Mouse (Mus musculus) neural tube, embryonic 10.5 days (tissue): ENCODE results near the gene Ltbp3.

Source experiments
- DNase-seq: peaks from one replicate; pipeline ENCODE4 v3.0.0-alpha.2; 2017; ENCODE audit warnings: low spot score; ENCODE audit errors: extremely low spot score

Gene Ltbp3

DNA sequence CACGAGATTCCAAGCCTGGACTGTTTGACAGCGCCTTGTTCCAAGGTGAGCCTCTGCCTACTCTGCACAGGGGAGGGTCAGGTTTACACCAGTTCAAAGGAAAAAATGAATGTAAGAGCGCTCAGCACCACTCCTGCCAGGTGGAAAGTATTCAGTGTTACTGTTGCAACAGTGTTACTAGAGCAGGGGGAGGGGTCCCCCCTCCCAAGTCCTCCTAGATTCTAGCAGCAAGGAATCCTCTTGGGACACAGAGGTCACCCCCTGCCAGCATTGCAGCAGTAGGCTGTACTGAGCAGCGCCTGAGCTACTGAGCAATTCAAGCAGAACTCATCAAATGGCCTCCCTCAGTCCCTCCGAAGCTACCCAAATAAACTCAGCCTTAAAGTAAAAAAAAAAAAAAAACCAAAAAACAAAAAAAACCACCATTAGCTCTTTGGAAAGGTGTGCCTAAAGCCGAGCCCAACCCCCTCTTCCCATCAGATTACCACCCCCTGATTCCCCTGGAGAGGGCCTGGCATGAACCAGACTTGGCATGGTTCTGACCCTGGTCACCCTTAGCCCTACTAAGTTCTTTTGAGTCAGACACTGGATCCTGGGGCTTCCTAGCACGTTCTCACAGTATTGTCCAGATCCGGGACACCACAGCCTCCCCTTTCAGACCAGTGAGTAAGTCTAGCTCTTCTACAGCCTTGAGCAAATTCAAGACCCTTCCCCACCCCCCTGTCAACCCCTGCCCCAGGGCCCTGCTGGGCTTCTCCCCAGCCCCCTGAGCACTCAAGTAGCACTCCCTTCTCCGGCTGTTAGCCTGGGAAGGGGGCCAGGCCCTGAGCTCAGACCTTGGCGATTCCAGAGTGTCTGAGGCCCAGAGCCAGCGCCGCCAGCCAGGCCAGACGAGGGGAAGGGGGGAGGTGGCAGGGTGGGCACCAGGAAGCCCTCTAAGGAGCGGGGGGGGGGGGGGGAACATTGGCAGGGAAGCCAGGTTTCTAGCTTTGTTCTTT lies at the start of gene Ltbp3:
Gene Ltbp3 (plus strand): TSS at position 585 of the 998 bp plus-strand sequence.
- DNase-seq, result peak; percentile 40

DNA sequence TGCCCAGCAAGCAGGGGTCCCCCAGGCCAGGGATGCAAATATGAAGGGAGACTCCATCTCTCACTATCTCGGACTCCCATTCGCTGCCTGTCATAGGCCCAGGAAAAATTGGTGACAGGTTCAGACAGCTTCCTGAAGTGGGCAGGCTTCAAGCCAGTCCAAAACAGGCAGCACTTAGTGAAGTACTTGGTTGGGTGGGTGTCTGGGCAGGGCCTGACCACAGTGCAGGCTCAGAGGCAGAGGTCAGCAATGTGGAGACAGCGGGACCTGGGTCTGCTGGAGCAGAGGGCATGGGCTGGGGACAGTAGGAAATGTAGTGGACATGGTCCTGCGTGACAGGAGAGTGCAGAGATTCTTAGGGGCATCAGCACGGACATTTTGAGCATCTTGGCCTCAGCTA lies 49.1 kb upstream of the Ltbp3 start:
- no peak for DNase-seq

DNA sequence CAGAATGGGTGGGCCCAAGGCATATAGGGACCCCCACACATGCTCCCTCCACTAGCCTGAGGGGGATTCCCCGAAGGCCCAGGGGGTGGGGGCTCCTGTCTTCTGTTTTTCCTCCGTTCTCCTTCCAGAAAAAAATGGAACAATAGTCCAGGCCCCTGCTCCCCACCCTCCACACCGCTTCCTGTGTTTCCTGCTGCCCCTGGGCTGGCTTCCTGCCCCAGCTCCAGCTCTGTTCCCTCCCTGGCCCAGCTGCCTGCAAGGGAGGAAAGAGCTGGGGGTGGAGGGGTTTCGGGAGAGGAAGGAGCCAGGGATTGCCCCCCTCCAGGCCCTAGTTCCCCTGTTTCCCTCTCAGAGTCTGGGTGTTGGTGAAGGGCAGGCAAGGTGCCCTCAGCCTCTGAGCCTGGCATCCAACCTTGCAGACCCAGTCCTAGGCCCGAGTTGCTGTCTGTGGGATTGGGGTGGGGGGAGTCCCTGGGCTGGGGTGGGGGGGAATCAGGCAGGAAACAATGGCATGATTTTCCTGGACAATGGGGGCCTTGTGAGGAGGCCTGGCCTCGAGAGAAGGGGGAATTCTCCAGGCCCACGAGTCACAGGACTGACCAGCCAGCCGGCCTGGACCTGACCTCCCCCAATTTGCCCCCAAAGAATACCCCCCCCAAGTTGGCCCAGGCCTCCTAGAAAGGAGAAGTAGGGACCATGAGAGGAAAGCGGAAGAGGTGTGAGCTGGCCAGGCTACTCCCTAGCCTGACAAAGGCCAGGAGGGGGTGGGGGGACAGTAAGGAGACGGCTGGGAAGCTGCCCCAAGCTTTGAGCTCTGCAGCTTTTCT lies 48.4 kb upstream of the Ltbp3 start:
- DNase-seq, result no peak

DNA sequence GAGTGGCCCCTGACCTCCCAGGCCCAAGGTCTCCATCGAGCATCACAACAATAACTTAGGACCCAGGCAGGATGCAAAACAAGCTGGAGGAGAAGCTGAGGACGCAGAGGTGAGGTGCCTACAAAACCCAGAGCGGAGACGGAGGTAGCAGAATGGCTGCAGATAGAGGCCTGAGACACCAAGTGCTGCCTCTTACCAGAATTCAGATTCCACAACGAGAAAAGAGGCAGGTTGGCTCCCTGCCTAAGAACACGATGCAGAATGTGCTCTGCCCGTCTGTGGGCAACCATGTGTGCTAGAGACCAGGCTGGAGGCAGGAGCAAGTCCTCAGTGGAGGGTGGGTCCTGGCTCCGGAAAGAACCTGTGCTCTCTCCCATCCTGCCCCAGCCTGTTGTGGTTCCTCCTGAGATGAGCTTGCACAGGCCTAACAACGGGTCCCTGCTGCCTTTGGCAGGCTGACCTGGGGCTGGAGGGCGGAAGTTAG lies 47.7 kb upstream of the Ltbp3 start:
- DNase-seq, result no peak

DNA sequence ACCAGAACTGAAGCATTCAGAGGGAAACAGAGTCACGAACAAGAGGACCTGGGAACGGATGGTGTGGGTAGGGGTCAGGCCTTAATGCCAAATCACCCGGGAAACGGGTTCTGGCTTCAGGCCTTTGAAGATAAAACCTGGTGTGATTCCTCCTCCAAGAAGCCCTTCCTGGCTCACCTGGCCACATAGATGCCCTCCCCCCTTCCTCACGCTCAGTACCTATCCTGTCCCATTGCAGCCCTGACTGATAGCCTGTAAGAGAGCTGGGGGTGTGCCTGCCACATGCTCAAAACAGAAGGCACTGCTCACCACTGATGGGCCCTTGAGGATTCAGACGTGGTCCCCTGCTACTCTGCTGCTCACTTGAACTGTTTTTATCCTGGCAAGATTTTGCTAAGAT lies 46.9 kb upstream of the Ltbp3 start:
- DNase-seq, result no peak

DNA sequence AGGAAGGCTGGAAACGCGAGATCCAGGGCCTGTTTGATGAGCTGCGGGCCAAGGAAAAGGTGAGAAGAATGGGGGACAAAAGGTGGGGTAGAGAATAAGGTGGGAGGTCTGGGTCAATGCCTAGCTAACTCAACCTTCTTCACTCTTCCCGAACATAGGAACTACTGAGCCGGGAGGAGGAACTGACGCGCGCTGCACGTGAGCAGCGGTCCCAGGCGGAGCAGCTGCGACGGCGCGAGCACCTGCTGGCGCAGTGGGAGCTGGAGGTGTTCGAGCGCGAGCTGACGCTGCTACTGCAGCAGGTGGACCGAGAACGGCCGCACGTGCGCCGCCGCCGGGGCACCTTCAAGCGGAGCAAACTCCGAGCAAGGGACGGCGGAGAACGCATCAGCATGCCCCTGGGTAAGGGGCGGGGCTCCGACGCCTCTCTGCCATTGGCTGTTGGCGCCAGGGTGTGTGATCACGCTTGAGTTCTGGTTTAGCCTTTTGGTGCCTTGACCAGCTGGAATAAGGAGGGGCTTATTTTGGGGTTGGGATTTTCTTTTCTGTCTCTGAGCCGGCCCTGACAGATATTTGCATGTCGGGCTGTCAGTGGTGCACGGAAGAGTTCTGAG lies 44.7 kb upstream of the Ltbp3 start:
- DNase-seq, result peak; percentile 55

DNA sequence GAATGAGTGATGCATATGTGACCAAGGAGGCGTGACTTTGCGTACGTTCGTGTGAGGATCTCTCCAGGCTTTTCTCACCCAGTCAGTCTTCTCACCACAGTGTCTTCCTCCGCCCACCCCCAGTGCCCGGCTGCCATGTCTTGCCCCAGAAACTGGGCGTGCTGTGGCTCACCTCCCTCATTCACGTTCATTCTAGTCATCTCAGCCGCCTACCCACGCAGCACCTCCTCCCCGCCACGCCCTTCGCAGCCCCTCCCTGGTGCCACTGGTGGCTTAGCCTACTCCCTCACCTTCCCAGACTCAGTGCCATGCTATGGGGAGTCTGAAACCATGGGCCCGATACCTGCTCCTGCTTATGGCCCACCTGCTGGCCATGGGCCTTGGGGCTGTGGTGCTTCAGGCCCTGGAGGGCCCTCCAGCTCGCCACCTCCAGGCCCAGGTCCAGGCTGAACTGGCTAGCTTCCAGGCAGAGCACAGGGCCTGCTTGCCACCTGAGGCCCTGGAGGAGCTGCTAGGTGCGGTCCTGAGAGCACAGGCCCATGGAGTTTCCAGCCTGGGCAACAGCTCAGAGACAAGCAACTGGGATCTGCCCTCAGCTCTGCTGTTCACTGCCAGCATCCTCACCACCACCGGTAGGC lies 36.4 kb upstream of the Ltbp3 start, which contains the start of gene Kcnk7:
Gene Kcnk7 (plus strand): TSS at position 205 of the 638 bp plus-strand sequence.
- DNase-seq, result no peak

DNA sequence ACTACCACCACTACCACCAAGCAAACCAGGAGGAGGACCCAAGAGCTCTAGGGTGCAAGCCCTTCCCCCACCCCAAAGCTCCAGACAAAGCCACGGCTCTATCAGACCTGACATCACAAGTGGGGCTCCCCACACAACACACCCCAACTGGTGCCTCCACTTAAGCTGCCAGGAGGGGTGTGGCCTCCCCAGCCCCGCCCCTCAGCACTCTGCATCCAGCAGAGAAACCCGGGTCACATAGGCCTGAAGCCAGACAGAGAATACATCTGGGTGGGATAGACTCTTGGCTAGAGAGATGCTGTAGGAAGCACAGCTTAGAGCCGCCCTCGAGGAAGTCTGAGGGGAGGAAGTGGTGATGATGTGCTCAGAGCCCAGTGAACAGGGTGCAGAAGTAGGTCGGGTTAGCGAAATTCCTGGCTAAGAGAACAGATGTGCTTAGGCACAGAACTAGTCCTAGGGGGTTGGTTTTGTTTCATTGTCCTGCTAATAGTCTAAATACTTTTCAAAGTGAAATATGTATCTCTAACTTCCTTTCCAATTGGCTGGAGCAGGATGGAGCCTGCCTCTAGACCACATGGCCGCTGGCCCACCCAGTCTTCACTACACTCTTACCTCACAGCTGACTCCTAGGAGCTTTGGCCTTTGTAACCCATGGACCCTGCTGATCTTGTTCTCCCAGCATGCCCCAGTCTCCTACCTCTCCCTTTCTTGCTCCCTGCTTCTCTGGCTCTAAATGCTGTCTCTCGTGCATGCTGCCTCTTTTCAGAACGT lies 35.7 kb upstream of the Ltbp3 start:
- DNase-seq, result no peak

DNA sequence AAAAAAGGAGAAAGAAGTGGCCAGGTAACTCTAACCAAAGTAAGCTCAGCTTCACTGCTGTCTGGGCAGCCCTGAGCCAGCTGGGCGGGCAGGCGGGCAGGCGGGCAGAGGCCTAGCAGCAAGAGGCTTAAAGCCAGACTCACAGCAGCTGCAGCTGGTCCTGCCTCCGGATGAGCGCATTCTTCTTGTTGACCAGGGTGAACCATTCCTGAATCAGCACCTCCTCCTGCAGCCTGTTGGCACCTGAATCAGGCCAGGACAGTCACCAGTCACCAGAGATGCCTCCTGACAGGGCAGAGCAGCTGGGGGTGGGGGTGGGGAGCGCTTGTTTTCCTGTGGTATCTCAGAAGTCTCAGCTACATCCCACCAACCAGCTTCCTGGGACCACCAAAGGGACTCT lies 30.6 kb upstream of the Ltbp3 start:
- DNase-seq, result no peak

DNA sequence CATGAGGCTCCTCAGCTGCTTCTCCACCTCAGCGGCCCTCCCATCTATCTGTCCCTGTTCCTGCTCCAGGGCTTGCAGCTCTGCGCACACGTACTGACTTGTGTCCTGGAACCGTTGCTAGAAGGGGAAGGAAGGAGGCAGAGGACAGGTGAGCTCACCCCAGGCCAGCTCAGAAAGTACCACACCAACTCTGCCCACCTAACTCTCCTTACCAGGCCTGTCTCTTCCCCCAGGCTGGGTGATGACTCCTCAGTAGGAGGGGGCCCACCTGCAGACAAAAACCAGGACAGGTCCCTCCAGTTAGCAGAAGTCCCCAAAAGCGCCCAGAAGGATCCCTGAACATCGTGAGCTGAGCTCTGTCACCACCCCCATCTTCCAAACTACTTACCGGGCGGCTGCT lies 30.1 kb upstream of the Ltbp3 start:
- DNase-seq, result no peak

DNA sequence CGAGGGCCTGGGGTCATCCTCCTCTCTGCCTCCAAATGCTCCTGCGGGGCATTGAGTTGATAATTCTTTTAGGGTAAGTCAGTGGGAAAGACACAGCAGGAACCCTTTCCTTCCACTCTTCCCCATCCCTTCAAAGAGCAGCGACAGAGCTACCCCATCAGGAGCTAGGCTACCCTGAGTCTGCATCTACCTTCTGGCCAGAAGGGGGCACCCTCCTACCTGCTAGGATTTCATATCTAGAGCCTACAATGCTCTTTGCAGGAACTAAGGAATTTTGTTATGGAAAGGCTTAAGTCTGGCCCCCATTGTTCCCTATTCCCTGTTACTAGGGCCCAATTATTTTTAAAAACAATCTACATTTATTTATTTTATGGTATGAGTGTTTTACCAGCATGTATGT lies 29.5 kb upstream of the Ltbp3 start:
- peak; percentile 53 for DNase-seq

DNA sequence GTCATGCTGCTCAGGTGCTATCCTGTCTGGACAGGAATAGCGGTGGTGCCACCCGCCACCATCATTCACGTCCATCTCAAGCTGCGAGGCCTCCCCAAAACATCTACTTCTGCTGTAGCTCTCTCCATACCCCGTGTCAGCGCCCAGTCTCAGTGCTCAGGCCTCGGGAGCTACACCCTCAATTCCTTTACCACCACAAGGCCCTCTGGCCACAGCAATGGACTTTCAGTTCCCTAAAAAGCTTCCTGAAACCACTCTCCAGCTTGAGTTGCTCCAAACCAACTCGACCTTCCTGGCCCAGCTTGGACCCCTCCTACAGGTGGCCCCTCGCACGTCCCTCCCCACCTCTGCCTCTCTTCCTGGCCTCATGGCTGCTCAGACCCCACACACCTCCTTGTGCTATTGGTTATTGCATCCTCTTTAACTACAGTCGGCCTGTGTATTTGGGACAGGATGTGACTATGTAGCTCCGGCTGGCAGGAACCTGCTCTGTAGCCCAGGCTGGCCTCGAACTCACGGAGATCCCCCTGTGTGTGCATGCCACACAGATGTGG lies 28.7 kb upstream of the Ltbp3 start:
- DNase-seq, result no peak

DNA sequence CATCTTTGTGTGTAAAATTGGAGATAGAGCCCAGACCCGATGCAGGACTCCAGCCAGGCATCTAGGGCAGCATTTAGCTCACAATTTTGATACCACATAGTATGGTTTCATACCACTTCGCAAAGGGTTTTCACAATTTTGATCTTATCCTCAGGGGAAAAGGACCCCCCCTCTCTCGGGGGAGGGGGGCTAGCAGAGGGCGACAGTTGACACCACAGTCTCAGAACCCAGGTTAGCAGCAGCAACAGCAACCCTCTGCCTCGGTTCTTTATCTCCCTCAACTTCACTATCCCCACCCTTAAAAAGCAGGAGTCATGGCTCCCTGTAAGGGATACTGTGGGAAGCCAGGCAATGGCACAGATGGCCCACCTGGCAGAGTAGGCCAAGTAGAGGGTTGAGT lies 27.4 kb upstream of the Ltbp3 start:
- DNase-seq, result no peak

DNA sequence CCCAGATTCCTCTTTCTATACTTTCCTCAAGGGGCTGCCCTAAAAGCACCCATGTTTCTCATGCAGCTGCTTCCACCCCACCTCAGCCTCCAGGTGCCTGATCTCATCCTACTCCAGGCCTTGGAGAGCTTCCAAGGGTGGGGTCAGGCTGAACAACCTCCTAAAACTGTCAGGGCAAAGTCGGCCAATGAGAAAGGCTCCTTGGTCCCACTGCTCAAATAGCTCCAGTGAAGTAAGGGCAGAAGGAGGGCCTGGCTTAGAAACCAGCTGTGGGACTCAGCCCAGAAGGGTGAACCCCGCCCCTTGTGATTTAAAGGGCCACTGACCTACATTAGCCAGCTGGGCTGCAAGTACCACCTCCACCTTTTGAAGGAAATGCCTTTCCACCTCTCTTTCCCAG lies 27.0 kb upstream of the Ltbp3 start:
- DNase-seq, result no peak

DNA sequence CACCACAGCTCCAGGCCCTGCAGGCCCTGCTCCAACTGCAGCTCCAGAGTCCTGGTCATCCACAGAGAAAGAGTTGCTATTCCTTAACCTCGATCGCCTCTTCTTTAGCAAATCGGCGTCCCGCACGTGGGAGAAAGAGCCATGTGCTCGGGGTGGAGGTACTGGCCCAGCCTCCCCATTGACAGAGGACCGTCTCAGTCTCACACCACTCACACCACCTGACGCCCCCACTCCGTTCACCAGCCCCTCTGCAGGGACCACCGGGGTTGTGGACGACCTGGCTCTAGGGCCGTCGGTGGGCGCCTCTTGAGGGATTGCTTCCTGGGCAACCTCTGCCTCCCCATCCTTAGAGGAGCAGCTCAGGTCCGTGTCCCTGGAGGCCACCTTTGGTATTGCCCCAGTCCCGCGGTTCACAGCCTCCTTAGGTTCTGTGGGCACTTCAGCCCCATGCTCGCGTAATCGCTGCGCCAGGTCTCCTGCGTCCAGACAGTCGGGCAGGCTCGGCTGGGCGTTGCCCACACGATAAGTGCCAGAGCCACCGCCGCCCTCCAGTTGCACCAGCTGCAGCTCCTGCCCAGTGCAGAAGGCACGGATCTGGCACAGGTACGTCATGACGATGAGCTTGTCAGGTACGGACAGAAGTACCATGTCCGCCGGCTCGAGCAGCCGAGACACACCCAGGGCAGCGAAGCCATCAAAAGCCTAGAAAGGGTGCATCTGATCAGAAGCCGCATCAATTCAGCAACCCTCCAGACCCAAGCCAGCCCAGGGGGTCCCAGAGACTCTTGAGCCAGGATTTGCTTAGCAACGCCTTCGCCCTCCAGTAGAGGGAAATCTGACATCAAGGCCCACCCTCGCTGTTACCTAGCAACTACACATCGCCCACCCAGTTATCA lies 24.7 kb upstream of the Ltbp3 start:
- peak; percentile 43 for DNase-seq

DNA sequence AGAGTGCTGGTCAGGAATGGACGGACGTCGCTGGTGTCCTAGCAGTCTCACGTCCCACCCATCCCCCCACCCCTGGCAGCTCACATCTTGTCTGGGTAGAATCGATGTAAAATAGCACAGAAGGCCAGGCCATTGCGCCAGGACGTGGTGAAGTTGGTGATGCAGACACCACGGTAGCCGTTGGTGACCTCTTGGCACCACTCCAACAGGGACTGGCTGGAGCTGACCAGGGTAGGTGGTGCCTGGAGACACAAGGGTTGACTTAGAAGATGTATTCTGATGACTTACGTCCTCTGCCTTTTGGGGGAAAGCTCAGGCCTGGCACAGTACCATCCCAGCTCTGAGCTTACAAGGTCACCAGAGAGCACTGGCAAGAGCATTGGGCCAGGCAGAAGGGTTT lies 23.7 kb upstream of the Ltbp3 start:
- DNase-seq, result no peak

DNA sequence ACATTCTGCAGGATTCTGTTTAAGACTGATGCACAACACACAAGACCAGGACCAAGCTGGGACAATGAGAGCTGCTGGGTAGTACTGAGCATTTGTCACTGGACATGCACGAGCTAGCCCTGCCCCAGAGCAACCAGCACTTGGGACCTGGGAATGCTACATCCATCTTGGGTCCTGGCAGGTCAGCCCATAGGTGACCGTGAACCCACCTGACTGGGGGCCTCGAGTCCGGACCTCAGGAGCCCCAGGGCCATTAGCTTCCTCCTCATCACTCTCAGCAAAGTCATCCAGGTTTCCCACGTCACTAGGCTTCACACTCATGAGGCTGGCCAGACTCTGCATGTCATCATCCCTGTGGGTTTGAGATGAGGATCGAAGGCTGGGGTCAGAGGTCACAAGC lies 19.5 kb upstream of the Ltbp3 start:
- no peak for DNase-seq

DNA sequence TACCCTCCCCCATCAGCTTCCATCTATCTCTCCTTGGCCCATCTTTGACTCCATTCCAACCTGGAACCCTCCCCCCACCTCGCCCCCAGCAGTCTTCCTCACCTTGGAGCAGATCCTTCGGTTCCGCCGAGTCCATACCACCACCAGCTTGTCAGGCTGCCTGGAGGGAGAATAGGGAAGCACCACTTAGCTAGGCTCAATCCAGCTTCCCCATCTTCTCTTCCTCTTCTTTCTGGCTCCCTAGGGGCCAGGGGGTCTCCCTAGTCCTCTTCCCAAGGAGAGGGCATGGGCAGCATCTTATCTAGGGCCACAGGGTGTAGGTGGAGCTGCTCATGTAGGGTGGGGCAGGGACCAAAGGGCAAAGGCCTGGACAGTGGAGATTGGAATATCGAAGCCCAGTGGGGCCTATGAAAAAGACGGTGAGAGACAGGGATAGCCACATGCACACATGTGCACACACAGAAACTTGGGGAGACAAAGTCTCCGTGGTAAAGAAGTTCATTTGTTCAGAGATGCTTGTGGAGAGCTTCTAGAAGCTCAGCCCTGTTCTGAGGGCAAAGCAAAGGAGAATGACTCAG lies 17.8 kb upstream of the Ltbp3 start:
- no peak for DNase-seq
